Mouse (Mus musculus) Patski (cell line): Measurements from ENCODE around the gene Scimp. TPM values are rescaled to one million over a fixed set of nuclear protein-coding genes. Genes with fewer than 3 reads are reported as not detected.
A peak's percentile ranks its signal among the peaks of the same experiment; 100 is the strongest.

Experiments
- ATAC-seq: fragments of 100-300 bp; one replicate; pipeline ENCODE4 v1.8.0; 2021
- CTCF ChIA-PET: fragments of 350-600 bp; sonication (Branson Sonifier 250); formaldehyde crosslinking; loops from one replicate; lab custom pipeline; 2022; ENCODE audit warnings: inconsistent platforms; lab: Charles Lee
- POLR2A ChIA-PET: fragments of 350-600 bp; sonication (Branson Sonifier 250); formaldehyde crosslinking; loops from one replicate; lab custom pipeline; 2022; ENCODE audit warnings: antibody characterized with exemption, inconsistent platforms; lab: Charles Lee
- DNase-seq: peaks from one replicate; pipeline ENCODE4 v3.0.0-alpha.2; 2011; ENCODE audit warnings: low read depth, low spot score
- H3K27me3 ChIP-seq: fragments of 371-371 bp; one replicate; pipeline ENCODE4 v1.5.1; 2021
- CTCF ChIP-seq: fragments of 100-300 bp; IDR thresholded peaks from one replicate; pipeline ENCODE4 v1.5.1; 2021
- in situ Hi-C: fragments of 300-500 bp; cut with MboI; formaldehyde crosslinking; loops from 3 replicates; pipeline ENCODE4 v1.11.1; 2018; ENCODE audit warnings: low pct_unique_long_range_greater_than_20kb, mixed read lengths
- polyA plus RNA-seq: library from polyadenylated mRNA; unstranded; gene quantifications from one replicate; pipeline ENCODE4 v1.2.3, GENCODE M21; 2021

Gene Scimp
- polyA plus RNA-seq, 1 experiment from 2014 or later, result 0.05 TPM

- ChIA-PET CTCF (no interaction called here), POLR2A (no interaction called here)
- DNase-seq (no peak), ATAC-seq (no peak)
- TF ChIP-seq CTCF, result no peak
- in situ Hi-C loops, result no loop called here
- H3K27me3 ChIP-seq, result no peaks in the 10 kb centered on the region
Measured at GRCm38 (mm10) chr11:70833831-70834230, 21.4 kb upstream of the Scimp start.

GRCm38 (mm10) chr11:70833408-70833807, 21.0 kb upstream of the Scimp start:
- POLR2A ChIA-PET, result no interaction called here
- in situ Hi-C loops, result no loop called here
- no peak for TF ChIP-seq CTCF
- H3K27me3 ChIP-seq, result no peaks in the 10 kb centered on the region
- CTCF ChIA-PET, result no interaction called here
- ATAC-seq (no peak), DNase-seq (no peak)

GRCm38 (mm10) chr11:70831201-70831600, 18.8 kb upstream of the Scimp start:
- TF ChIP-seq CTCF, result no peak
- no peaks in the 10 kb centered on the region for H3K27me3 ChIP-seq
- POLR2A ChIA-PET, result no interaction called here
- CTCF ChIA-PET, result no interaction called here
- DNase-seq (no peak), ATAC-seq (no peak)
- in situ Hi-C loops, result no loop called here

DNA sequence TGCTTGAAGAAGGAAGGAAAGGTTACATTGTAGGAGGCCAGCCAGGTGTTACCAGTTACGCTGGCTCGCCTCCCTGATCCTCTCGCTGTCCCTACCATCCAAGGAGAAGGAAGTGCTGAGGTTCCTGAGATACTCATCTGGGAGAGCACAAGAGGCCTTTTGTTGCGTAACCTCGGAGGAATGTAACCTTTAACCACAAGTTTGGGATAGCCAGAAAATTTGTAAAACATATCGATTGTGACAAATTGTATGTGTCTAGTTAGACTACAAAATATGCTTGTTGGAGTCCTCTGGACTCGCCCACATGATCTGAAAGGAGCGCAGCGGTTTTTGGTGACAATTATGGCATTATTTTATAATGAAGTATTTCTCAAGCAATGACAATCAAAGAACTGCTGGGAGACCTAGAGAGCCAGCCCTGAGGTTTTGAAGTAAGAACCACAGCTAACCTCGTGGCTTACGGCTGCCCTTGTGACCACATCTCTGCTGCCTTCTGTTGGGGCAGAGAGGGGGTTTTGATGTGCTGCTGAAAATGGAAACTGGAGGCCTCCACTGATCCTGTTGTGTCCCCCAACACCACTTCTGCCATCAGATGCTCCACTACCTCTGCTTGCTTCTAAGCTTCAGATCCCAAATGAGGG, 16.7 kb upstream of the Scimp start:
- ATAC-seq (no peak), DNase-seq (no peak)
- in situ Hi-C loops, result no loop called here
- TF ChIP-seq CTCF, result no peak
- POLR2A ChIA-PET, result no interaction called here
- CTCF ChIA-PET, result no interaction called here
- no peaks in the 10 kb centered on the region for H3K27me3 ChIP-seq

- DNase-seq (no peak), ATAC-seq (no peak)
- peak; percentile 22 for TF ChIP-seq CTCF
- in situ Hi-C loops, result no loop called here
- H3K27me3 ChIP-seq, result no peaks in the 10 kb centered on the region
- POLR2A ChIA-PET, result no interaction called here
- CTCF ChIA-PET, result interaction anchor here (1.0 kb wide), 1 partner anchor 9 kb away, joined by 3 read pairs; no protein-coding TSS in a partner anchor
Measured at GRCm38 (mm10) chr11:70826207-70826606, 13.8 kb upstream of the Scimp start.

DNA sequence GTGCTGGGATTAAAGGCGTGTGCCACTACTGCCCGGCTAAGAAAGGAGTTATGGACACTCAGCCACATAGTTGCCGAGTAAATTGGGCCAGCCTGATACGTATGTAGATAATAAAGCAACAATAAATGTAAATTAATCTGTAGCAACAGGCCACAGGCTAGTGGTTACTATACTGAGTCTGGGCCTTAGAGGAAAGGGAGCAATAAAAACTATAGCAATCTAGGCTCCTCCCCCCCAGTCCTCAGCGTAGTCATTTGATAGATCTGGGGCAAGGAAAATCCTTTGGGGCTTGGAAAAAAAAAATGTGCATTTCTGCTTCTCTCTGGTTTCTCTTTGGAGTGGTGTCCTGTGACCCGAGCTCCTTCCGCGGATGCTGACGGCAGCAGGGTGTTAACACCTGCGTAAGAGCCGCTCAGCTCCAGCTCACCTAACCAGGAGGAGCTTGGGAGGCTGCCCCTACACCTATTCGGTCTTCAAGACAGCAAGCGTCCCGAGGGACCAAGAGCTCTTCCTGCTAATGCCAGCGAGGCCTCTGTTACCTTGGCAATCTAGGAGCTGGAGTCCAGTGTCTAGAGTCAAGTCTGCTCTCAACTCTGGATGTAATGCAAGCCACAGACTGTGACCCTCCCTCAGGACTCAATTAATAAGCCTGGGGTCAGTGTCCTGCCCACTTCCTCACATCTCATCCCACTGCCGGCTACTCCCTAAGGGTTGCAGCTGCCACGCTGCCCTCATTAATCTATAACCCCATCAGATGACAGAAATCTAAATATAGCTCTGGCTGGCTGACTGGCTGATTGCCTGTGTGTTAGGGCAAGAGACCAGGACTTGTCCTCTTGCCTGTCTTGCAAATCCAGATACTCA, 9.6 kb upstream of the Scimp start:
- ATAC-seq (peak; percentile 69), DNase-seq (no peak)
- TF ChIP-seq CTCF, result no peak
- in situ Hi-C loops, result no loop called here
- ChIA-PET CTCF (interaction anchor here (0.6 to 1.9 kb wide), 2 partner anchors 12 to 45 kb away, joined by 3 to 6 read pairs; no protein-coding TSS in a partner anchor), POLR2A (no interaction called here)
- H3K27me3 ChIP-seq, result no peaks in the 10 kb centered on the region

DNA sequence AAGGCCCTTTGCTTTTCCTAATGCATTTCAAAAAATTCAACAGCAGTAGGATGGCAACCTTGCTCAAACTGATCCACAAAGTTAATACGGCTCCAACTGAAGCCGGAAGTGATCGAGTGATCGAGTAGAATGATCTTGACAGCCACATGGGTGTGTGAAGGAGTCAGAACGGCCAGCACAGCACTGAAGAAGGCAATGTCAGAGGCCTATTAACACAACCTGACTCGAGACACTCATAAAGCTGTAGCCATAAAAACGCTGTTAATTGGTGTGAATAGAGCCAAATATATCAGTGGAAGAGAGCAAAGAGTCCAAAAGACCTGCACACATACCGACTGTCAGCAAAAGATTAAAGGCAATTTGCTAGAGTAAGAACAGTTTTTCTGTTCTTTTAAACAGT, 7.7 kb upstream of the Scimp start:
- in situ Hi-C loops, result no loop called here
- ATAC-seq (no peak), DNase-seq (no peak)
- POLR2A ChIA-PET, result no interaction called here
- TF ChIP-seq CTCF, result no peak
- CTCF ChIA-PET, result no interaction called here
- H3K27me3 ChIP-seq, result no peaks in the 10 kb centered on the region

DNA sequence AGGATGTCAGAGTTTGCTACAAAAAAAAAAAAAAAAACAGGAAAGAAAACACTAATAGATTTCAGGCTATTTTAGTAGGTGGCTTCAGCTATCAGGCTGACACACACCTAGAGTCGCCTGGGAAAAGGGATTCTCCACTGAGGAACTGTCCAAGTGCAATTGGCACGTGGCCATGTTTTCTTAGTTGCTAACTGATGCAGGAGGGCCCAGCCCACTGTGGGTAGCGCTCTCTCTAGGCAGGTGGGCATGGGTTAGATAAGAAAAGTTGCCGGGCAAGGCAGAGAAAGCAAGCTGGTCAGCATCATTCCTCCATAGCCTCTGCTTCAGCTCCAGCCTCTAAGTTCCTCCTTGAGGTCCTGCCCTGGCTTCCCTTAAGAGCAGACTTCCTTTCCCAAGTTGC, 4.4 kb upstream of the Scimp start:
- in situ Hi-C loops, result no loop called here
- CTCF ChIA-PET, result interaction anchor here (0.6 to 3.3 kb wide), 6 partner anchors 8 to 108 kb away, joined by 3 to 21 read pairs (median 4); no protein-coding TSS in a partner anchor
- POLR2A ChIA-PET, result interaction anchor here (0.6 kb wide), 2 partner anchors 84 to 432 kb away, joined by 4 to 5 read pairs; no protein-coding TSS in a partner anchor
- no peak for DNase-seq
- no peak for ATAC-seq
- TF ChIP-seq CTCF, result no peak
- no peaks in the 10 kb centered on the region for H3K27me3 ChIP-seq

- in situ Hi-C loops, result no loop called here
- ATAC-seq (no peak), DNase-seq (peak; percentile 31)
- peak; percentile 77 for TF ChIP-seq CTCF
- ChIA-PET POLR2A (no interaction called here), CTCF (interaction anchor here (0.7 to 3.3 kb wide), 10 partner anchors 9 to 77 kb away, joined by 3 to 21 read pairs (median 5); no protein-coding TSS in a partner anchor)
- no peaks in the 10 kb centered on the region for H3K27me3 ChIP-seq
Measured at GRCm38 (mm10) chr11:70815498-70816078, 3.2 kb upstream of the Scimp start.

GRCm38 (mm10) chr11:70815071-70815470, 2.7 kb upstream of the Scimp start:
- H3K27me3 ChIP-seq, result no peaks in the 10 kb centered on the region
- ChIA-PET POLR2A (no interaction called here), CTCF (interaction anchor here (1.0 to 3.3 kb wide), 9 partner anchors 10 to 78 kb away, joined by 3 to 21 read pairs (median 5); no protein-coding TSS in a partner anchor)
- no peak for DNase-seq
- in situ Hi-C loops, result no loop called here
- TF ChIP-seq CTCF, result no peak
- no peak for ATAC-seq
